Mouse (Mus musculus): ENCODE measurements at regions not wholly inside any gene's neighbourhood (a gene's known extent, or its start where the extent isn't known, plus 50 kb on each side); places are given as distances from the start of the nearest gene placed in this dataset.

GRCm38 (mm10) chr17:84072426-84073030, 115.2 kb downstream of the Zfp36l2 start:
- no peak for DNase-seq

GRCm38 (mm10) chr17:84071855-84072254, 115.9 kb downstream of the Zfp36l2 start:
- DNase-seq, result no peak

- DNase-seq, result no peak
Observed at GRCm38 (mm10) chr17:84070596-84070995, 117.2 kb downstream of the Zfp36l2 start.

- no peak for DNase-seq
Observed at GRCm38 (mm10) chr17:84067102-84067501, 120.6 kb downstream of the Zfp36l2 start.

- no peak for DNase-seq
Observed at GRCm38 (mm10) chr17:84063791-84064190, 124.0 kb downstream of the Zfp36l2 start.

GRCm38 (mm10) chr17:84061621-84062020, 126.1 kb downstream of the Zfp36l2 start:
- DNase-seq, result no peak

GRCm38 (mm10) chr17:84056469-84056868, 131.3 kb downstream of the Zfp36l2 start:
- no peak for DNase-seq

GRCm38 (mm10) chr17:84052437-84052836, 135.3 kb downstream of the Zfp36l2 start:
- DNase-seq, result no peak

GRCm38 (mm10) chr17:84051212-84051611, 136.5 kb downstream of the Zfp36l2 start:
- no peak for DNase-seq

- peak; percentile 72 for DNase-seq
Observed at GRCm38 (mm10) chr17:84048533-84048932, 139.2 kb downstream of the Zfp36l2 start.

GRCm38 (mm10) chr17:84047520-84047919, 140.2 kb downstream of the Zfp36l2 start:
- no peak for DNase-seq

GRCm38 (mm10) chr17:84045812-84046211, 141.9 kb downstream of the Zfp36l2 start:
- DNase-seq, result no peak

- DNase-seq, result no peak
Observed at GRCm38 (mm10) chr17:84044472-84044936, 143.2 kb downstream of the Zfp36l2 start.

GRCm38 (mm10) chr17:84043102-84043501, 144.6 kb downstream of the Zfp36l2 start:
- no peak for DNase-seq

GRCm38 (mm10) chr17:84039444-84039843, 148.3 kb downstream of the Zfp36l2 start:
- DNase-seq, result no peak

- DNase-seq, result peak; percentile 61
Observed at GRCm38 (mm10) chr17:84037580-84038304, 150.0 kb downstream of the Zfp36l2 start.

GRCm38 (mm10) chr17:84036056-84036455, 151.7 kb downstream of the Zfp36l2 start:
- DNase-seq, result no peak

- no peak for DNase-seq
Observed at GRCm38 (mm10) chr17:84034801-84035200, 152.9 kb downstream of the Zfp36l2 start.

GRCm38 (mm10) chr17:84032441-84032840, 155.3 kb downstream of the Zfp36l2 start:
- no peak for DNase-seq

GRCm38 (mm10) chr17:84031833-84032232, 155.9 kb downstream of the Zfp36l2 start:
- DNase-seq, result no peak

- DNase-seq, result no peak
Observed at GRCm38 (mm10) chr17:84031381-84031780, 156.4 kb downstream of the Zfp36l2 start.

- no peak for DNase-seq
Observed at GRCm38 (mm10) chr17:84030699-84031098, 157.0 kb downstream of the Zfp36l2 start.

GRCm38 (mm10) chr17:84028157-84028970, 159.4 kb downstream of the Zfp36l2 start:
- DNase-seq, result peak; percentile 93

Measured in adrenal gland, postnatal 10 days (tissue).